Mouse (Mus musculus) thymus, adult 2 months (tissue): ENCODE data around the gene Gpr152. TPM values are rescaled to one million over a fixed set of nuclear protein-coding genes. Genes with fewer than 3 reads are reported as not detected.

Experiments used
- DNase-seq: peaks from one replicate; pipeline ENCODE4 v3.0.0; 2021
- H3K27ac ChIP-seq: fragments of 200-500 bp; 2 replicates; pipeline ENCODE4 v1.5.1; 2012; ENCODE audit warnings: low read length, control low read depth; ENCODE audit not compliant: control insufficient read depth, insufficient read depth
- H3K27me3 ChIP-seq: fragments of 200-500 bp; 2 replicates; pipeline ENCODE4 v1.6.1; 2012; ENCODE audit warnings: mild to moderate bottlenecking, low read length, moderate library complexity, mixed read lengths; ENCODE audit not compliant: control insufficient read depth, insufficient read depth
- H3K36me3 ChIP-seq: fragments of 200-500 bp; 2 replicates; pipeline ENCODE4 v1.6.1; 2012; ENCODE audit warnings: mild to moderate bottlenecking, low read length, moderate library complexity; ENCODE audit not compliant: control insufficient read depth, insufficient read depth
- H3K4me1 ChIP-seq: fragments of 200-500 bp; replicated peaks from 2 replicates; pipeline ENCODE4 v1.6.1; 2012; ENCODE audit warnings: low read length; ENCODE audit not compliant: control insufficient read depth, insufficient read depth
- H3K4me3 ChIP-seq: fragments of 200-500 bp; 2 replicates; pipeline ENCODE4 v1.5.1; 2012; ENCODE audit warnings: mild to moderate bottlenecking, low read length, control low read depth, moderate library complexity; ENCODE audit not compliant: control insufficient read depth, insufficient read depth
- CTCF ChIP-seq: fragments of 200-500 bp; IDR thresholded peaks from 2 replicates; pipeline ENCODE4 v1.5.1; 2012; ENCODE audit warnings: mild to moderate bottlenecking, control low read depth, low read length, moderate library complexity, borderline replicate concordance; ENCODE audit not compliant: control insufficient read depth, poor library complexity, insufficient read depth; ENCODE audit errors: extremely low read depth
- POLR2A ChIP-seq: fragments of 200-500 bp; IDR thresholded peaks from 2 replicates; pipeline ENCODE4 v1.6.1; 2012; ENCODE audit warnings: mild to moderate bottlenecking, low read length, control low read depth, moderate library complexity; ENCODE audit not compliant: control insufficient read depth, poor library complexity, insufficient read depth; ENCODE audit errors: extremely low read depth
- WGBS: fragments of 180-500 bp; shearing (Covaris S2); methylation state at CpG from one replicate; pipeline ENCODE4 v1.1.7; 2018; 5-methylcytosine and 5-hydroxymethylcytosine counted together
- polyA plus RNA-seq: library from polyadenylated mRNA; depleted of rRNA; stranded (reverse); fragments of >200 nt; gene quantifications from 2 replicates; pipeline ENCODE4 v1.2.3, GENCODE M21; 2012

Gene Gpr152
- polyA plus RNA-seq, 1 experiment, result 0.20 TPM

DNA sequence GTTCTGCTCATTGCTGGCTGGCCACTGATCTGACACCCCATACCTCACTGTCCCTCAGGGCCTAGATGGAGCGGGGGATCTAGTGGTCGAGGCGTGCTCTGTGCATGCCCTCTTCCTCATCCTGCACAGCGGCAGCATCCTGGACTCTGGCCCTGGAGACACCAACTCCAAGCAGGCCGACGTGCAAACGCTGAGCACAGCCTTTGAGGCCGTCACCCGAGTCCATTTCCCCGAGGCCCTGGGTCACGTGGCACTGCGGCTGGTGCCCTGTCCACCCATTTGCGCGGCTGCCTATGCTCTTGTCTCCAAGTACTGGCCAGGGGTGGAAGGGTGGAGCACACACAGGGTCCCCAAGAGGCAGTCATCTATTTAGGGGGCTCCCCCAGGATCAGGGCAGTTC, 32.9 kb upstream of the Gpr152 start:
- Histone ChIP-seq H3K4me1 (peaks cover 19% of the 10 kb centered on the region), H3K36me3 (0 out of 2 replicates have a peak, but pooled peaks cover under 1% of the 10 kb centered on the region), H3K27me3 (no peaks in the 10 kb centered on the region), H3K27ac (no peak overlapping the region), H3K4me3 (no peak overlapping the region)
- TF ChIP-seq CTCF (no peak), POLR2A (no peak)
- 99% methylated on average over 14 of the region's 14 CpGs for WGBS
- DNase-seq, result no peak

DNA sequence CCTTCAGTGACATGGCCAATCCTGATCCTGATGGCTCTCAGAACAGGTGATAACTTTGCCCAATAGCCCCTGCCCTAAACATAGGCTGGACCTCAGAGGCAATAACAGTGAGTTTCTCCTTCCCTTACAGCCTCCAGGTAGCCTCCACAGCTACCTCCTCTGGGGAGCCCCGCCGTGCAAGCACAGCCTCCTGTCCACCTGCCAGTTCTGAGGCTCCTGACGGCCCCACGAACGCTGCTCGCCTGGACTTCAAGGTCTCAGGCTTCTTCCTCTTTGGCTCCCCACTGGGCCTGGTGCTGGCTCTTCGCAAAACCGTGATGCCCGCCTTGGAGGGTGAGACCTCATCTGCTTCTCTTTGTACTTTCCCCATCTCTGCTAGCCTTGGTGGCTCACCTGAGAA, 31.1 kb upstream of the Gpr152 start:
- Histone ChIP-seq H3K27me3 (no peaks in the 10 kb centered on the region), H3K27ac (no peak overlapping the region), H3K4me3 (no peak overlapping the region), H3K36me3 (peaks cover 13% of the 10 kb centered on the region; the same call in 1 of the 2 replicates), H3K4me1 (peaks cover 23% of the 10 kb centered on the region)
- 91% methylated on average over 9 of the region's 9 CpGs for WGBS
- DNase-seq, result no peak
- TF ChIP-seq CTCF (no peak), POLR2A (no peak)

DNA sequence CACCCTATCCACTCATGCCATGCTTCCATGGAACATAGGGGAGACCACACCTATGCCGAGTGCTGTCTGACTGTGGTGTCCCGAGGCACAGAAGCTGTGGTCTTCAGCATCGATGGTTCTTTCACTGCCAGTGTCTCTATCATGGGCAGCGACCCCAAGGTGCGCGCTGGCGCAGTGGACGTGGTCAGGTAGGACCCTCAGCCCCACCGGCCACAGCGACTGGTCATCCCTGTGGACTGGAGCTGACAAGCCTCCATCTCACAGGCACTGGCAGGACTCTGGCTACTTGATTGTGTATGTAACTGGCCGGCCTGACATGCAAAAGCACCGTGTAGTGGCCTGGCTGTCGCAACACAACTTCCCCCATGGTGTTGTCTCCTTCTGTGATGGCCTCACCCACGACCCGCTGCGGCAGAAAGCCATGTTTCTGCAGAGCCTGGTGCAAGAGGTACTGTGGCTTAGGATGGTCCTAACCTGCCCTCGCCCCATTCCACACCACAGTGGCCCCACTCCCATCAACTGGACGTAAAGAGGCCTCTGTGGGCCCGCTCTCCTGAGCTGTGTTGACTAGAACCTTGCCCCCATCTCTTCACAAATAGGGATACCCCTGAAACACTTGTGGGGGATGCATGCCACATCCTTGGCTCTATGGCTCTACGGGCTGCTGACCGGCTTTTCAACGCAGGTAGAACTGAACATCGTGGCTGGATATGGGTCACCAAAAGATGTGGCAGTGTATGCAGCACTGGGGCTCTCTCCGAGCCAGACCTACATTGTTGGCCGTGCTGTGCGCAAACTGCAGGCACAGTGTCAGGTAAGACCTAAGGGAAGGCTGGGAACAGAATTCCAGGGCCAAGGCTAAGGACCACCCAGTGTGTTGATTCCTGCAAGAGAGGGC, 27.3 kb upstream of the Gpr152 start:
- Histone ChIP-seq H3K27me3 (no peaks in the 10 kb centered on the region), H3K27ac (no peak overlapping the region), H3K4me1 (peaks cover 33% of the 10 kb centered on the region), H3K4me3 (no peak overlapping the region), H3K36me3 (peaks cover 30% of the 10 kb centered on the region)
- DNase-seq, result no peak
- TF ChIP-seq POLR2A (no peak), CTCF (no peak)
- WGBS, result 98% methylated on average over 26 of the region's 26 CpGs

DNA sequence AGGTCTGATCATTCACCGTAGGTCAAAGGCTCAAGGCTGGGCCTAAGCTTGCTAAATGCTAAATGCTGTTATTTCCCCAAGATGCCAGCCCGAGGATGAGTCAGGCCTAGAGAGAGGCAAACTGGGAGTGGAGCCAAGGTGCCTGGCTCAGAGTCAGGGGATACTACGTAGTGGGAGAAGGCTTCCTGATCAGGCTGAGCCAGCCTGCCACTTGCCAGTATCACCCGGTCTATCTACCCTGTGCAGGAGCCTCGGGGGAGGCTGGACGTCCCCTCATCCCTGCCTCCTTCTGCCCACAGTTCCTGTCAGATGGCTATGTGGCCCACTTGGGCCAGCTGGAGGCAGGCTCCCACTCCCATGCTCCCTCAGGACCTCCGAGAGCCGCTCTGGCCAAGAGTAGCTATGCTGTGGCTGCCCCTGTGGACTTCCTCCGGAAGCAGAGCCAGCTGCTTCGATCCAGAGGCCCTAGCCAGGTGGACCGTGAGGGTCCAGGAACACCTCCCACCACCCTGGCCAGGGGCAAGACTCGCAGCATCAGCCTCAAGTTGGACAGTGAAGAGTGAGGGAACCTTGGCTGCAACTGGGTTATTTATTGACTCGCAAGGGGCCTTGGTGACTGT, 26.3 kb upstream of the Gpr152 start:
- H3K27ac ChIP-seq, result peak overlapping the region; percentile 71
- peaks cover 38% of the 10 kb centered on the region for H3K4me1 ChIP-seq
- 0 out of 2 replicates have a peak overlapping the region, but pooled peaks have one; percentile 0 for H3K4me3 ChIP-seq
- no peaks in the 10 kb centered on the region for H3K27me3 ChIP-seq
- TF ChIP-seq POLR2A (no peak), CTCF (no peak)
- peaks cover 32% of the 10 kb centered on the region for H3K36me3 ChIP-seq
- 25% methylated on average over 13 of the region's 13 CpGs for WGBS
- no peak for DNase-seq

GRCm38 (mm10) chr19:4113806-4114230, 25.8 kb upstream of the Gpr152 start:
- 0 out of 2 replicates have a peak overlapping the region, but pooled peaks have one; percentile 0 for H3K4me3 ChIP-seq
- H3K27ac ChIP-seq, result peak overlapping the region; percentile 71
- peaks cover 32% of the 10 kb centered on the region for H3K36me3 ChIP-seq
- H3K27me3 ChIP-seq, result no peaks in the 10 kb centered on the region
- peak; percentile 35 for DNase-seq
- TF ChIP-seq CTCF, result 0 out of 2 replicates have a peak, but pooled peaks have one; percentile 27
- no peak for TF ChIP-seq POLR2A
- 3% methylated on average over 5 of the region's 5 CpGs for WGBS
- peaks cover 40% of the 10 kb centered on the region for H3K4me1 ChIP-seq

- no peak for TF ChIP-seq POLR2A
- TF ChIP-seq CTCF, result no peak
- WGBS, result 89% methylated on average over 10 of the region's 10 CpGs
- Histone ChIP-seq H3K36me3 (peaks cover 32% of the 10 kb centered on the region), H3K4me1 (peaks cover 46% of the 10 kb centered on the region), H3K27ac (peak overlapping the region; percentile 71; the same call in 1 of the 2 replicates), H3K4me3 (no peak overlapping the region), H3K27me3 (no peaks in the 10 kb centered on the region)
- no peak for DNase-seq
Measured at GRCm38 (mm10) chr19:4114551-4114950, 25.0 kb upstream of the Gpr152 start.
